In genomic region chr17:25677969-25678368, GRCm38 (mm10) we compare ENCODE assay signal across 28 mouse cellular contexts. TPM values are rescaled to one million over a fixed set of nuclear protein-coding genes. Genes with fewer than 3 reads are reported as not detected.
DNase-seq lines count a peak whose midpoint lies in the region; ATAC-seq and TF ChIP-seq lines count a peak whose summit lies in the region.
"Had no signal": no experiment of that assay in that cellular context is flagged by ENCODE, and none has a peak within 500 bp of the region (broad histone marks: within the 10 kb centered on the region; RNA-seq: fewer than 3 reads in every experiment).

No protein-coding gene starts in this region.

- no peaks in the 10 kb centered on the region for H3K36me3 ChIP-seq in embryonic facial prominence, embryonic 11.5 days (replicated peaks; ENCODE audit: control insufficient read depth, insufficient read depth, low read depth, low read length)
- no peaks in the 10 kb centered on the region for H3K36me3 ChIP-seq in embryonic facial prominence, embryonic 10.5 days (replicated peaks)
- H3K36me3 ChIP-seq in spleen, adult 2 months (ENCODE audit: control insufficient read depth, insufficient read depth, low read length) = no peaks in the 10 kb centered on the region
- H3K36me3 ChIP-seq: heart, embryonic 10.5 days; limb, embryonic 13.5 days; liver, embryonic 15.5 days had no signal

- H3K27me3 ChIP-seq in embryonic facial prominence, embryonic 11.5 days (ENCODE audit: control insufficient read depth, insufficient read depth, low read length) = no peaks in the 10 kb centered on the region
- H3K27me3 ChIP-seq in embryonic facial prominence, embryonic 10.5 days (replicated peaks; ENCODE audit: low read depth, poor library complexity, severe bottlenecking) = no peaks in the 10 kb centered on the region
- H3K27me3 ChIP-seq in spleen, adult 2 months (ENCODE audit: control insufficient read depth, insufficient read depth, low read length) = no peaks in the 10 kb centered on the region
- H3K27me3 ChIP-seq: limb, embryonic 13.5 days had no signal

- no peaks in the 10 kb centered on the region for H3K9me3 ChIP-seq in embryonic facial prominence, embryonic 11.5 days (replicated peaks; ENCODE audit: control insufficient read depth, low read length)
- 0 out of 2 replicates have a peak, but pooled peaks cover 4% of the 10 kb centered on the region for H3K9me3 ChIP-seq in embryonic facial prominence, embryonic 10.5 days
- H3K9me3 ChIP-seq: heart, embryonic 10.5 days; liver, embryonic 15.5 days had no signal

- no peak for ATAC-seq in embryonic facial prominence, embryonic 11.5 days (replicated peaks; ENCODE audit: insufficient number of reproducible peaks, low FRiP score, low TSS enrichment, low read depth)
- peak; percentile 53; the same call in 1 of the 2 replicates for ATAC-seq in granulocyte monocyte progenitor cell, adult 5-6 weeks (replicated peaks; ENCODE audit: poor library complexity, severe bottlenecking)
- ATAC-seq: activated CD4-positive, CD25-positive, alpha-beta regulatory T cell, adult 4 months; CD4-positive, CD25-positive, alpha-beta regulatory T cell, adult 4 months; forebrain, postnatal 0 days; hindbrain, postnatal 0 days; intestine, embryonic 16.5 days had no signal

- TF ChIP-seq CTCF in spleen, adult 2 months (IDR thresholded peaks at IDR 0.05; ENCODE audit: extremely low read depth, insufficient read depth, insufficient read length, insufficient replicate concordance) = no peak

- WGBS in embryonic facial prominence, embryonic 11.5 days = 49% methylated on average over 6 of the region's 6 CpGs
- WGBS in embryonic facial prominence, embryonic 10.5 days = 54% methylated on average over 6 of the region's 6 CpGs
- WGBS in spleen, adult 2 months = 12% methylated on average over 6 of the region's 6 CpGs

- H3K27ac ChIP-seq in embryonic facial prominence, embryonic 11.5 days (replicated peaks; ENCODE audit: low read depth, low read length) = no peak overlapping the region
- H3K27ac ChIP-seq in embryonic facial prominence, embryonic 10.5 days (replicated peaks) = no peak overlapping the region
- peak overlapping the region; percentile 33; the same call in 1 of the 2 replicates for H3K27ac ChIP-seq in spleen, adult 2 months (ENCODE audit: insufficient read depth, low read length)
- H3K27ac ChIP-seq: heart, embryonic 10.5 days; hindbrain, postnatal 0 days; limb, embryonic 13.5 days; liver, embryonic 15.5 days had no signal

- peak; percentile 64 for DNase-seq in embryonic facial prominence, embryonic 11.5 days (ENCODE audit: low spot score)
- no peak for DNase-seq in embryonic facial prominence, embryonic 10.5 days (ENCODE audit: low spot score)
- peak; percentile 17 to 38 for DNase-seq in spleen, adult 2 months (ENCODE audit: low read depth in 1 of 2, low spot score in 2 of 2)
- DNase-seq in spleen, adult 12 weeks (ENCODE audit: low spot score) = no peak
- no peak for DNase-seq in Muller cell, postnatal 12 days (ENCODE audit: inconsistent ontology term)
- no peak for DNase-seq in urinary bladder, postnatal 10 days (ENCODE audit: low spot score)
- DNase-seq: adrenal gland, adult 8-10 months; cerebellum, adult 11-12 months; cerebellum, postnatal 10 days; forebrain, postnatal 0 days; kidney, adult 9 months; kidney, postnatal 14 days; layer of hippocampus, postnatal 36 days; lung, postnatal 4 days; midbrain, embryonic 14.5 days; right cerebral cortex, postnatal 25 days had no signal

- no peak overlapping the region for H3K4me3 ChIP-seq in embryonic facial prominence, embryonic 11.5 days (ENCODE audit: low read depth, low read length)
- H3K4me3 ChIP-seq in embryonic facial prominence, embryonic 10.5 days = no peak overlapping the region
- H3K4me3 ChIP-seq in spleen, adult 2 months (ENCODE audit: extremely low read depth, insufficient read depth, insufficient read length) = no peak overlapping the region
- H3K4me3 ChIP-seq: heart, embryonic 10.5 days; limb, embryonic 13.5 days; liver, embryonic 15.5 days had no signal

- no peaks in the 10 kb centered on the region for H3K4me1 ChIP-seq in embryonic facial prominence, embryonic 11.5 days (ENCODE audit: control insufficient read depth, insufficient read depth, low read length)
- H3K4me1 ChIP-seq in embryonic facial prominence, embryonic 10.5 days = peaks cover 14% of the 10 kb centered on the region
- H3K4me1 ChIP-seq in spleen, adult 2 months (ENCODE audit: control insufficient read depth, insufficient read depth, insufficient read length) = no peaks in the 10 kb centered on the region; the same call in 1 of the 2 replicates
- H3K4me1 ChIP-seq: limb, embryonic 13.5 days; liver, embryonic 15.5 days had no signal

- H3K9ac ChIP-seq in embryonic facial prominence, embryonic 11.5 days (replicated peaks; ENCODE audit: low read length) = no peak overlapping the region
- H3K9ac ChIP-seq: forebrain, postnatal 0 days; limb, embryonic 13.5 days; liver, embryonic 15.5 days had no signal

- no peak for TF ChIP-seq POLR2A in spleen, adult 2 months (IDR thresholded peaks at IDR 0.05; ENCODE audit: low read depth, low read length)

- H3K4me2 ChIP-seq in embryonic facial prominence, embryonic 11.5 days (ENCODE audit: low read depth, low read length) = no peak overlapping the region
- H3K4me2 ChIP-seq: limb, embryonic 13.5 days; liver, embryonic 15.5 days had no signal

RNA-seq across cellular contexts. Expression of gene Gng13, which starts 39.0 kb away (rescaled TPM):
- 1.7 and 2.4 TPM in 2 replicates for polyA plus RNA-seq in embryonic facial prominence, embryonic 11.5 days (2014; fragmentation: Nextera tagmentation; extraction: Ambion mirVana)
- polyA plus RNA-seq in embryonic facial prominence, embryonic 10.5 days (2016; fragmentation: Nextera tagmentation; extraction: Ambion mirVana) = 1.8 and 2.5 TPM in 2 replicates
- 0.16 TPM in 1 of 2 replicates, not detected in the other for polyA plus RNA-seq in spleen, adult 2 months (2012; rRNA removed)
- total RNA-seq in granulocyte monocyte progenitor cell, adult 5-6 weeks (2014; fragmentation: Nextera tagmentation) = not detected in 2 replicates
- not detected in 2 replicates for total RNA-seq in granulocyte monocyte progenitor cell, adult 5-6 weeks (2017)
- total RNA-seq: megakaryocyte-erythroid progenitor cell, adult 5-6 weeks had no signal
- polyA plus RNA-seq: activated CD4-positive, CD25-positive, alpha-beta regulatory T cell, adult 4 months; CD4-positive, CD25-positive, alpha-beta regulatory T cell, adult 4 months; gonadal fat pad, adult 2 months; liver, embryonic 15.5 days had no signal

RNA-seq across cellular contexts. Expression of gene Chtf18, which starts 49.2 kb away (rescaled TPM):
- 17.7 and 21.2 TPM in 2 replicates for polyA plus RNA-seq in embryonic facial prominence, embryonic 11.5 days (2014; fragmentation: Nextera tagmentation; extraction: Ambion mirVana)
- 60.7 and 66.2 TPM in 2 replicates for polyA plus RNA-seq in embryonic facial prominence, embryonic 10.5 days (2016; fragmentation: Nextera tagmentation; extraction: Ambion mirVana)
- polyA plus RNA-seq in spleen, adult 2 months (2012; rRNA removed) = 10.6 and 13.0 TPM in 2 replicates
- total RNA-seq in granulocyte monocyte progenitor cell, adult 5-6 weeks (2014; fragmentation: Nextera tagmentation) = 16.8 and 29.8 TPM in 2 replicates
- total RNA-seq in granulocyte monocyte progenitor cell, adult 5-6 weeks (2017) = 17.0 and 22.4 TPM in 2 replicates

RNA-seq across cellular contexts. Expression of gene Rpusd1, which starts 49.5 kb away (rescaled TPM):
- 18.7 and 19.4 TPM in 2 replicates for polyA plus RNA-seq in embryonic facial prominence, embryonic 11.5 days (2014; fragmentation: Nextera tagmentation; extraction: Ambion mirVana)
- 23.7 and 25.5 TPM in 2 replicates for polyA plus RNA-seq in embryonic facial prominence, embryonic 10.5 days (2016; fragmentation: Nextera tagmentation; extraction: Ambion mirVana)
- 25.9 and 37.9 TPM in 2 replicates for polyA plus RNA-seq in spleen, adult 2 months (2012; rRNA removed)
- total RNA-seq in granulocyte monocyte progenitor cell, adult 5-6 weeks (2014; fragmentation: Nextera tagmentation) = 10.9 and 15.6 TPM in 2 replicates
- 4.2 and 6.6 TPM in 2 replicates for total RNA-seq in granulocyte monocyte progenitor cell, adult 5-6 weeks (2017)

RNA-seq across cellular contexts. Expression of gene Mslnl, which starts 57.9 kb away (rescaled TPM):
- polyA plus RNA-seq in embryonic facial prominence, embryonic 11.5 days (2014; fragmentation: Nextera tagmentation; extraction: Ambion mirVana) = 0.10 TPM in 1 of 2 replicates, not detected in the other
- 0.11 TPM in 1 of 2 replicates, not detected in the other for polyA plus RNA-seq in embryonic facial prominence, embryonic 10.5 days (2016; fragmentation: Nextera tagmentation; extraction: Ambion mirVana)
- polyA plus RNA-seq in spleen, adult 2 months (2012; rRNA removed) = 0.09 and 0.13 TPM in 2 replicates
- not detected in 2 replicates for total RNA-seq in granulocyte monocyte progenitor cell, adult 5-6 weeks (2014; fragmentation: Nextera tagmentation)
- total RNA-seq in granulocyte monocyte progenitor cell, adult 5-6 weeks (2017) = not detected in 2 replicates
- total RNA-seq: left cerebral cortex, postnatal 14 days; megakaryocyte-erythroid progenitor cell, adult 5-6 weeks had no signal
- polyA plus RNA-seq: CD4-positive, CD25-positive, alpha-beta regulatory T cell, adult 4 months; forebrain, postnatal 0 days; heart, embryonic 10.5 days; hindbrain, embryonic 11.5 days; hindbrain, postnatal 0 days; limb, embryonic 13.5 days; liver, embryonic 15.5 days; midbrain, embryonic 14.5 days had no signal

Comparison
In these comparisons a context has a peak if more than half of its experiments do, and no peak if none do; other contexts are left out.
1. DNase-seq: peak in embryonic facial prominence, embryonic 11.5 days (single experiment) and spleen, adult 2 months (2 of 2); none in embryonic facial prominence, embryonic 10.5 days (single experiment), spleen, adult 12 weeks (single experiment), Muller cell, postnatal 12 days (single experiment) and urinary bladder, postnatal 10 days (single experiment).